Mouse (Mus musculus): ENCODE measurements around the gene Celsr3.
A peak's percentile ranks its signal among the peaks of the same experiment; 100 is the strongest.

The Celsr3 gene

DNA sequence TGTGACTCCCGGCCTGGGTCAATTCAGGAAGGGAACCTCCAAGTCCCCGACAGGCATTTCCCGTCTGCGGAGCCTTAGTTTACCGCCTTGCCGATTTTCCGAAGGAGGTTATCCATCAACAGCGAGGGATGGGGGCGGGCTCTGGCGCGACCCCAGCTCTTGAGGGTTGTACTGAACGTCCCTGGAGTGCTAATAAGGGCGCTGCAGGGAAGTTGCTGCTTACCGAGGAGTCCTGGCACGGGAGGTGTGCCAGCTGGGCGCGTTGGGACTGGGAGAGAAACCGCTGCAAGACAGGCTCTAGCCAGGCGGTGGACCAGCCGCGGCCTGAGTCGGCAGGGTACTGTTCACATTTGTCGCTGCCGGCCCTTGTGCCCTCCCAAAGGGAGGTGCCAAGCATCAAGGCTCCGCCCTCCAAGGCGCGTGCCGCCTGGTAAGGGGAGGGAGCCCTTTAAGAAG is 28.1 kb downstream of the Celsr3 start:
- peak; percentile 75 to 83 for DNase-seq (ENCODE audit: low spot score in 2 of 2)

DNA sequence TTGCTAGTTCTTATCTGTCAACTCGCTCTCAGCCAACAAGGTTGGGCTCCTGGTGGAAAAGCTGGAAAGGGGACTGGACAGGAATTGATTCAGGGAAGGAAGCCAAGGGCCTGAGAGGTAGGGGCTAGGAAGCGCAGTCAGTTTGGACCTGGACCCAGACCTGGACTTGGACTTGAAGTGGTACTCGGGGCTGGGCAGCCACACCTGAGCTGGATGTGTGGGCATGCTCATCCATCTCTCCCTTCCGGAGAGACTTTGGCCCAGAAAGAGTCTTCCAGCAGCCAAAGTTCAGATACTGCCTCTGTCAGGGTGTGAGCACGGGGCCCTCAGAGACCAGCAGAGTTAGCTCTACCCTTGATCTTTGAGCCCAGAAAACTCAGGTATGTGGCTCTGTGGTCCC is 29.2 kb downstream of the Celsr3 start:
- DNase-seq (ENCODE audit: low spot score in 2 of 2), result no peak

DNA sequence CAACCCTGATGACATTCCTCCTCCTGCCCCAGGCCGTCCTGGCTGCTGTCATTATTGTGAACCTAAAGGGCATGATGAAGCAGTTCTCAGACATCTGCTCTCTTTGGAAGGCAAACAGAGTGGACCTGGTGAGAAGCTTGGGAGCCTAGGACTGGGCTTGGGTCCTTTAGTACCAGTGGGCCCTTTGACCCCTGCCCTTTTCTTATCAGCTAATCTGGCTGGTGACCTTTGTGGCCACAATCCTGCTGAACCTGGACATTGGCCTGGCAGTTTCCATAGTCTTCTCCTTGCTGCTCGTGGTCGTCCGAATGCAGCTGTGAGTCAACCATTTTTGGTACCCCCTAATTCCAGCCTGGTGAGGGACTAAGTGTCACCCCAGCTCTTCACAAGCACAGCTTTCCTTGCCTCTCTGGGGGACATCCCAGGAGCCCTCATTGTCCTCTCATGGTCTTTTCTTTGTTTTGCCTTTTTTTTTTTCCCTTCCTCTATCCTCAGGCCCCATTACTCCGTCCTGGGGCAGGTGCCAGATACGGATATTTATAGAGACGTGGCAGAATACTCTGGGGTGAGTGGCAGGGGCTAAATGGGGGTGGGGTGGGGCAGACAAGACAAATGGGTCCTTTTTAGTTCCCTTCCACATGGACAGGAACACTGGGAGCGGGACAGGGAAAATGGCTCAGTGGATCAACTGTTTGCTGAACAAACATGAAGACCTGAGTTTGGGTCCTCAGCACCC is 32.8 kb downstream of the Celsr3 start:
- no peak for DNase-seq (ENCODE audit: low spot score in 2 of 2)
